Mouse (Mus musculus): ENCODE data around the gene Rhebl1. TPM values are rescaled to one million over a fixed set of nuclear protein-coding genes. Genes with fewer than 3 reads are reported as not detected.

The Rhebl1 gene
- polyA plus RNA-seq, 1 experiment, result 0.24 TPM

DNA sequence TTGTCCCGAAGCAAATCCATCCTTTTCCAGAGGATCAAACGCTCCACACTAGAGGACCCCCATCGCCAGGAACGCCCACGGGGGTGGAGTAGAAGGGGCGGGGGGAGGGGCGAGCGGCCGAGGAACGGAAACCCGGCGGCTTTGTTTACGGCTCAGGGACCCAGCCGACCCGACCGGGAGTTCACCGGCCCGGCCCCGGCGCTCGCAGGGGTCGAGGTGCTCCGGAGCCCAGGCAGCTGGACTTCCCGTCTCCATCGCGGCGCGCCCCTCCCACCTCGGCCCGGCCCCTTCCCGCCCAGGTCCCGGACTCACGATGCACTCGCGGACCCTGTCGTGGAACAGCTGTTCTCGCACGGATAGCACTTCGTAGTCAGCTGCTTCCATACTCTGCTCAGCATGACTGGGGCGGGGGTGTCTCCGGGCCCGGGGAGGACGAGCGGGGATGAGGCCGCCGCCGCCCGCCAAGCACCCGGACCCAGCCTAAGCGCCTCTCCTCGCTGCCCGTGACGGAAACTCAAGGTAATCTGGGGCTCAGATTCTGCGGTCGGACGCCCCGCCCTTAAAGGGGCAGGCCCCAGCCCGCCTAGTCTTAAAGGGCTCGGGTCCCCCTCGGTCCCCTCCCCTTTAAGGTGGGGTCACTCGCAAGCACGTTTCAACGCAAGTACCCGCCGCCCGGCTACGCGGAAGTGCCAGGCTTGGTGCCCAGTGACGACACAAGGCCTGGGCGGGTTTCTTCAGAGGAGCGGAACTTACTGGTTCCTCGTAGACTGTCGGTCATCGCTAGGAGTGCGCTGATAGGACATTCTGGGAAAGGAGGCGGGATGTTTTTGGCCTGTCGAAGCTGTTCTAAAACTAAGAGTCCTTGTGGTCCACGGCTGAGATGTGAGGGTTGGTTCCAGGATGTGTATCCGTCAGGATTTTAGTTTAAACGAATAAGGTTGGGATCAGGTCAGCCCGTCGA, 23.5 kb upstream of the Rhebl1 start, which contains the start of gene Lmbr1l:
TSS of gene Lmbr1l (minus strand) at position 694 of the 961 bp plus-strand sequence.
- H3K4me3 ChIP-seq (replicated peaks), result peak within 1 kb of the TSS; percentile 97
- no peak for TF ChIP-seq GATA1 (IDR thresholded peaks at IDR 0.05; ENCODE audit: low read length)
- no peak for TF ChIP-seq TAL1 (IDR thresholded peaks at IDR 0.05; ENCODE audit: low read length)
- peaks cover under 1% of the 10 kb centered on the region for H3K36me3 ChIP-seq (ENCODE audit: control insufficient read depth)
- H3K27me3 ChIP-seq (ENCODE audit: control insufficient read depth), result peaks cover 6% of the 10 kb centered on the region
- peaks cover 30% of the 10 kb centered on the region for H3K4me1 ChIP-seq (ENCODE audit: control insufficient read depth)
- H3K9me3 ChIP-seq (ENCODE audit: control insufficient read depth, low read length), result no peaks in the 10 kb centered on the region

- Histone ChIP-seq H3K27me3 (ENCODE audit: control insufficient read depth) (peaks cover 6% of the 10 kb centered on the region), H3K4me1 (ENCODE audit: control insufficient read depth) (peaks cover 30% of the 10 kb centered on the region), H3K4me3 (replicated peaks) (peak overlapping the region; percentile 97), H3K36me3 (ENCODE audit: control insufficient read depth) (peaks cover 8% of the 10 kb centered on the region), H3K9me3 (ENCODE audit: control insufficient read depth, low read length) (no peaks in the 10 kb centered on the region)
- TF ChIP-seq TAL1 (IDR thresholded peaks at IDR 0.05; ENCODE audit: low read length) (no peak), GATA1 (IDR thresholded peaks at IDR 0.05; ENCODE audit: low read length) (no peak)
Observed at GRCm38 (mm10) chr15:98917091-98917490, 22.8 kb upstream of the Rhebl1 start.

- H3K4me3 ChIP-seq (replicated peaks), result peak overlapping the region; percentile 6
- TF ChIP-seq TAL1 (IDR thresholded peaks at IDR 0.05; ENCODE audit: low read length) (no peak), GATA1 (IDR thresholded peaks at IDR 0.05; ENCODE audit: low read length) (no peak)
Observed at GRCm38 (mm10) chr15:98916016-98916415, 21.7 kb upstream of the Rhebl1 start.

DNA sequence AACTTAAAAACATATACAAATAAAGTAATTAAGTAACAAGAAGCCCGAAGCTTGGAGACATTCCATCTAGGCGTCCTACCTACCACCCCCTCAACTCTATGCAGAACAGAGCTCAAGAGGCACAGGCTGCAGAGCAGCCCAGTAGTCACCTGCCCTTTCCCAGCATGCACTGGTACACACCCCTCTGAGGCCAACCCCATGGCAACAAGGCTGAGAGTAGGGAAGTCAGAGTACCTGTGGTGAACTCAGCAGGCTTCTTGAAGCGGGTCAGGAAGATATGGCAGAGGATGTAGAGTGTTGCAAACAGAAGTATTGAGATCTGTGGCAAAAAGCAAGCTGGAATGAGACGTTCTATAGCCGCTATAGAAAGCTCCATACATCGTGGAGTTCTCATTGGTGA, 20.6 kb upstream of the Rhebl1 start:
- Histone ChIP-seq H3K9me3 (ENCODE audit: control insufficient read depth, low read length) (no peaks in the 10 kb centered on the region), H3K4me1 (ENCODE audit: control insufficient read depth) (peaks cover 28% of the 10 kb centered on the region), H3K4me3 (replicated peaks) (no peak overlapping the region), H3K36me3 (ENCODE audit: control insufficient read depth) (peaks cover 17% of the 10 kb centered on the region), H3K27me3 (ENCODE audit: control insufficient read depth) (peaks cover 6% of the 10 kb centered on the region)
- no peak for TF ChIP-seq GATA1 (IDR thresholded peaks at IDR 0.05; ENCODE audit: low read length)
- no peak for TF ChIP-seq TAL1 (IDR thresholded peaks at IDR 0.05; ENCODE audit: low read length)

More at GRCm38 (mm10) chr15:98916016-98916415, 21.7 kb upstream of the Rhebl1 start:
- Histone ChIP-seq H3K36me3 (ENCODE audit: control insufficient read depth) (peaks cover 17% of the 10 kb centered on the region), H3K9me3 (ENCODE audit: control insufficient read depth, low read length) (no peaks in the 10 kb centered on the region), H3K4me1 (ENCODE audit: control insufficient read depth) (peaks cover 28% of the 10 kb centered on the region), H3K27me3 (ENCODE audit: control insufficient read depth) (peaks cover 6% of the 10 kb centered on the region)

DNA sequence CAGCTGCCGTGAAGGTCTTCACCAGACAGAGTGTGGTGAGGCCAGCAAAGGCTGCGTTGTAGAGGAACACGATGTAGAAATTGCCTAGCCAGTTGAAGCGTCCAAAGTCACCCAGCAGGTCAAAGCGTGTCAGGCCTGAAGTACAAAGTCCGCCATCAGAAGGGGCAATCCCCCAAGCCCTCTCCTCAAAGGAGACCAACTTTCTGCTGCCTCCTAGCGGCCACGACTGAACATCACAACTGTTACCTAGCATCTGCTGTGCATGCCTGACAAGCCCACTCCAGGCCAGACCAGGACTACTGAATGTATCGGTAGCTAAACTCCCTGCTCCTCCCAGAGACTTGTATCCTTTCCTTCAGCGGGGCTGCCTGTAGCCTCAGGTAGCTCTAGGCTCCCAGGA, 10.4 kb upstream of the Rhebl1 start:
- Histone ChIP-seq H3K27me3 (ENCODE audit: control insufficient read depth) (peaks cover 15% of the 10 kb centered on the region), H3K4me3 (replicated peaks) (no peak overlapping the region), H3K9me3 (ENCODE audit: control insufficient read depth, low read length) (no peaks in the 10 kb centered on the region), H3K4me1 (ENCODE audit: control insufficient read depth) (peaks cover 6% of the 10 kb centered on the region), H3K36me3 (ENCODE audit: control insufficient read depth) (peaks cover 17% of the 10 kb centered on the region)
- TF ChIP-seq GATA1 (IDR thresholded peaks at IDR 0.05; ENCODE audit: low read length) (peak; percentile 7; the same call in 1 of the 2 replicates), TAL1 (IDR thresholded peaks at IDR 0.05; ENCODE audit: low read length) (no peak)

DNA sequence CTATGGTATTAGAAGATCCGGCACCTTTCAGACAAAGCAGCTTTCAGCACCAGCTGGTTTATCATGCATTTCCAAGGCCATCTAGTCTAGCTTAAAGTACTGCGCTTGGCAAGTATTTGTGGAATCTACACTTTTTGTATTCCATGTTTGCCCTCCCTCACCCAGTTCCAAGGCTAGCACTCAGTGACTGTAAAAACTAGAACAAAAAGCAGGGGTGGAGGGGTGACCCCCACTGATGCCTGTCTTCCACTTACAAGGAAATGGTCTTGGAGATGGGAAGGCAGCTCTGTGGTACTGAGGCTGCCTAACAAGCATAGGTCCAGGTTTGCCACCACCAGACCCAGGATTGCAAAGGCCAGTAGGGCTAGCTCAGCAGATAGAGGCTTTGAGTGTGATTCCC, 8.3 kb upstream of the Rhebl1 start:
- Histone ChIP-seq H3K36me3 (ENCODE audit: control insufficient read depth) (peaks cover under 1% of the 10 kb centered on the region; the same call in 1 of the 2 replicates), H3K27me3 (ENCODE audit: control insufficient read depth) (peaks cover 36% of the 10 kb centered on the region), H3K4me3 (replicated peaks) (no peak overlapping the region), H3K9me3 (ENCODE audit: control insufficient read depth, low read length) (peaks cover 6% of the 10 kb centered on the region; the same call in 1 of the 2 replicates), H3K4me1 (ENCODE audit: control insufficient read depth) (peaks cover 6% of the 10 kb centered on the region)
- TF ChIP-seq GATA1 (IDR thresholded peaks at IDR 0.05; ENCODE audit: low read length) (no peak), TAL1 (IDR thresholded peaks at IDR 0.05; ENCODE audit: low read length) (no peak)

DNA sequence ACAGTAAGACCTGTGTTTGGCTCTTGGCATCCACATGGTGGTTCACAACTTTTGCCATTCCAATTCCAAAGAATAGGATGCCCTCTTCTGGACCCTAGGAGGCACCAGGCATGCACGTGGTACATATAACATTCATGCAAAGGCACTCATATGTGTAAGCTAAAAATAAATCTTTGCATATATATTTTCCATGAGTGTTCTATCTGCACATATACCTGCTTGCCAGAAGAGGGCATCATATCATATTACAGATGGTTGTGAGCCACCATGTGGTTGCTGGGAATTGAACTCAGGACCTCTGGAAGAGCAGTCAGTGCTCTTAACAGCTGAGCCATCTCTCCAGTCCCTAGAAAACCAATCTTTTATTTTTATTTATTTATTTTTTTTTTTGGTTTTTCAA, 7.2 kb upstream of the Rhebl1 start:
- peaks cover 8% of the 10 kb centered on the region; the same call in 1 of the 2 replicates for H3K9me3 ChIP-seq (ENCODE audit: control insufficient read depth, low read length)
- TF ChIP-seq GATA1 (IDR thresholded peaks at IDR 0.05; ENCODE audit: low read length), result no peak
- peaks cover 47% of the 10 kb centered on the region for H3K27me3 ChIP-seq (ENCODE audit: control insufficient read depth)
- peaks cover 12% of the 10 kb centered on the region for H3K4me1 ChIP-seq (ENCODE audit: control insufficient read depth)
- no peak overlapping the region for H3K4me3 ChIP-seq (replicated peaks)
- H3K36me3 ChIP-seq (ENCODE audit: control insufficient read depth), result no peaks in the 10 kb centered on the region; the same call in 1 of the 2 replicates

DNA sequence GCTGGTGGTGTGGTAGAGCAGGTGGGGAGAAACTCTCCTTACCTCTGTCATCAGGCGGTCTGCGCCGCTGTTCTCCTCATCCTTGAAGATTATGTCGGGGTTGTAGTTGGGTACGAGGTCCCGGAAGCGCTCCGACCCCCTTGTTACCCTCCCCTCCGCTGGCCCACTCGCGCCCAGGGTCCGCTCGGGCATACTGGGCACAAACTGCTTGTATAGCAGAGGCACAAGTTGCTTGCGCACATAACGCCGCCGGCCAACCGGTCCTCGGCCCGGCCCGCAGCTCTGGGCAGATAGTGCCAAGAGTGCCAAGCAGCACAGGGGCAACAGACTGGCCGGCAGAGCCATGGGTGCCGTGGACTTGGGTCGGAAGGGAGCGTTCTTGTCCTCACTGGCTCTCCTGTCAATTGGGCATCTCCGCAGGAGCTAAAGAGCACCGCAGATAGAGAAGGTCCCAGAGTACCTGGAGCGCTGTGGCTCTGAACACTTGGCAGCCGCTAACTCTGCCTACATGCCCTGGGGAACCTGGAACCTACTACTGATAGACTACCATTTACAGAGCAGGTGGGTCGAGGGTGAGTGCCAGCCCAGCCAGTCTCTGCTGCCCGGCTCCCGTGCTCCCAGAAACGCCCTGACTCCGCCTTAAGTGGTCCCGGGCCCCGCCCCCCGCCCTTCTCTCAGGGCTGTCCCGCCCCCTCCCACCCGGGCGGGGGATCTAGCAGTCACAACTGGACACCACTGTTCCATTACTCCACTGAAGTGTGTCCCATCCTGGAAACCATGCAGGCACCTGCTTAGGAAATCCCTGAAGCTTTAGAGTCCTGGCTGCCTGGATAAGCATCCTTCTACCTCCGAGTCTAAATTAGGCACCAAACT, 3.8 kb upstream of the Rhebl1 start, which contains the start of gene Dhh:
TSS of gene Dhh (minus strand) at position 613 of the 873 bp plus-strand sequence.
- Histone ChIP-seq H3K4me3 (replicated peaks) (no peak within 1 kb of the TSS), H3K27me3 (ENCODE audit: control insufficient read depth) (peaks cover 81% of the 10 kb centered on the region), H3K36me3 (ENCODE audit: control insufficient read depth) (no peaks in the 10 kb centered on the region), H3K9me3 (ENCODE audit: control insufficient read depth, low read length) (peaks cover 16% of the 10 kb centered on the region; the same call in 1 of the 2 replicates), H3K4me1 (ENCODE audit: control insufficient read depth) (peaks cover 37% of the 10 kb centered on the region)
- no peak for TF ChIP-seq TAL1 (IDR thresholded peaks at IDR 0.05; ENCODE audit: low read length)
- no peak for TF ChIP-seq GATA1 (IDR thresholded peaks at IDR 0.05; ENCODE audit: low read length)
